Mouse (Mus musculus): Measurements from ENCODE around the gene Car14. TPM values are rescaled to one million over a fixed set of nuclear protein-coding genes. Genes with fewer than 3 reads are reported as not detected.

Gene Car14
- polyA plus RNA-seq (2017; shearing (Covaris generic)), result not detected

DNA sequence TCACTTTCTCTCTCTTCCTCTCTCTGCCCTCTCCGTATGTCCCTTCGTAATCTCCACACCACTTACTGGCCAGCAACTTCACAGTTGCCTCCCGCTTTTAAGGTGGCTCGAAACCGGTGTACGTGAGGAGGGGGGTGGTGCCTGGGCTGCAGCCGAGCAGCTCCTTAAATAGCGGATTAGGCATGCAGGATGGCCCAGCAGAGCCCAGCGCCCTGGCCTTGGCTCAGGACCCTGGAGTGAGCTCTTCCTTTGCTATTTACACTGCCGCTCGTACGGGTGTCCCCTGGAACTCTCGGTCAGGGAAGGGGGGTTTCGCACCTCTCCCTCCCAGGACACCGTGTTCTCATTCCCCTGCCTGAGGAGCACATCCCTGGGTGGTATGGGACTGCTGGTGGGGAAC lies at the start of gene Car14:
Car14 (minus strand) TSS at position 124 of the 400 bp plus-strand sequence.

DNA sequence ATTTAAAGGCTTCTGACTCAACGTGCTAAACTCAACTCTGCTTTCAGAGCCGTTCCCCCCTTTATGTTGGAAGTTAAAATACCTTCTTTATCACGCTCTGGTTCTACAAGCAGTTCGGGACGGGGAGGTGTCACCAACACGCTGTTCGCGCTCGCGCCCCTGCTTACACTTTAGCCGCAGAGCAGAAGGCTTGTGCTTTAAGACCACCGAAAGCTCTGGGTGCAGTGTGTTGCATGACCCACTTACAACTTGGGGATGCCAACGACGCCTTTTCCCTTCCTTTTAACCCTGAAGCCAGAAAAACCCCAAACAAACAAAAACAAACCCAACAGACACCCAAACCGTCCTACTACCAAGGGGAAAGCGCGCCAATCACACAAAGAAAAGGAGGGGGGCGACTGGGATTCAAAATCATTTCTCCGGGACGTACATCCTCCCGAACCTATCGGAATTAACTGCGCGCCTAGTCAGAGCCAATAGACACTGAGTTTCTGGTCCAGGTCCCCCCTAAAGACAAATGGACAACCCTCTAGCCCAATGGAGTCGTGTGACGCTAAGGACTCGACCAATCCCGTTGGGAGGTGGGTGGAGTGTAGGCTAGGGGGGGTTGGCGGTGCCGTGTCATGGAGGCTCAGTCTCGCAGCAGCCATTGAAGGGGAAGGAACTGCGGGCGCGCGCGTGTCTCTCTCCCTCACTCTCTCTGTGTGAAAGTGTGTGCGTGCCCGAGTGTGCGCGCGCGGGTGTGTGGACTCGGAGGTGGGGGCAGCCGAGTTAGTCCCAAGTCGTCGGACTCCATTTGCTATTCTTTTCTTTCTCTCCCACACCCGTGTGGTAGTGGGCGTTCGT lies 24.4 kb upstream of the Car14 start, which contains the start of gene Anp32e:
Anp32e (plus strand) TSS at position 589 of the 846 bp plus-strand sequence.

DNA sequence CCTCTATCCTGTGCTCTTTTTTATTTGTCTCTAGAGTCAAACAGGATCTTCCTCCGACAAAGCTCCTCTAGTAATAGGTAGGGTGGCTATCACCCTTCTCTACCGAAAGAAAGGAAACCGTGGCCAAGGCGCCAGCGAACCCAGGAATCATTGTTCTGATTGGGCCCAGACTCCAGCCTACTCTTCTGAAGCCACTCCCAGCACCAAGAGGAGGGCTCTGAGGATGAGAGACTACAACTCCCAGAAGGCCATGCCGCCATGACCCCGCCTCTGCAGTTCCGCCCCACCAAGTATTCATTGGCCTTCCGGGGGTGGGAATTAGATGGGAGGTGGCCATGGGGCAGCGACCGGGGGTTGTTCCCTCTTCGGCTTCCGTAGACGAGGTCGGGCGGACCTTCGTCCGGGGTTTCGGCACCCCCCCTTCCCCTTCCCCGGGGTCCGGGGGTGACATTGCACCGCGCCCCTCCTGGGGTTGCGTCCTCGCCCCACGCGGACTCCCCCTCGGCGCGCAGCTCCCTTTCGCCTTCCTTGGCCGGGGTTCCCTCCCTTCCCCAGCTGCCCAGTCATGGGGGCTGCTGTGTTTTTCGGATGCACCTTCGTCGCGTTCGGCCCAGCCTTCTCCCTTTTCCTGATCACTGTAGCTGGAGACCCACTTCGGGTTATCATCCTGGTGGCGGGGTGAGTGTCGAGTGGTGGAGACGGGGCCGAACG lies 10.7 kb downstream of the Car14 start, which contains the start of gene Aph1a:
Aph1a (plus strand) TSS at position 364 of the 711 bp plus-strand sequence.

DNA sequence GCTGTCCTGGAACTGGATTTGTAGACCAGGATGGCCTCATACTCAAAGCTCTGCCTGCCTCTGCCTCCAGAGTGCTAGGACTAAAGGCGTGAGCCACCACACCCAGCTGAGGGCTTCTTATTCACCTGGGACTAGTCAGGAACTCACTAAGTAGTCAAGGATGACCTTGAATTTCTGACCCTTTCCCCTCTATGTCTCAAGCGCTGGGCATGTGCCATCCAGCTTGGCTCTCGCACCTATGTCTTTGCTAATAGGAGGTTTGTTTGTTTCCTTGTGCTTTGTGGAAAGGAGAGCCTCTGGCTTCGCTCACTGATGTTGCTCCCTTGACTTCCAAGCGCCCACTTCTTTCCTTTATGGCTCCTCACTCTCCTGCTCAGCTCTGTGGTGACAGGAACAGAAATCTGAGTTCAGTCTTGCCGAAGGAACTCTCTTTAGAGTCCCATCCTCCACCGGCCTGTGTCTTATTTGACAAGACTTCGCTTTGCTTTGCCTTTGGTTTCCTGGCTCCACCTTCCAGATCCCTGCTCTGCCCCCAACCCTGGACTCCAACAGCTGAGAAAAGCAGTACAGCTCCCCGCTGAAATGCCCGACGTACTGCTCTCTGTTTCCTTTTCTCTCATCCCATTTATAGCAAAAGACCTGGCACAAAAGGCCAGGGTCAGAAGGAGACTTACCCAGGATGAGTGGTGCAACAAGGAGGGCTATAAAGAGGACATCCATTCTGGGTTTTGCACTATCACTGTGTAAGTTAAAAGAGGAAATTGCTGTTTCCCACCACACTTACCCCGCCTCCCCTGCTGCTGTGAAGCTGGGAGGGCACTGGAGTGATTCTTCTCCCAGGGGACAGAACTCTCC lies 13.1 kb downstream of the Car14 start, which contains the start of gene BC028528:
BC028528 (minus strand) TSS at position 795 of the 855 bp plus-strand sequence.

DNA sequence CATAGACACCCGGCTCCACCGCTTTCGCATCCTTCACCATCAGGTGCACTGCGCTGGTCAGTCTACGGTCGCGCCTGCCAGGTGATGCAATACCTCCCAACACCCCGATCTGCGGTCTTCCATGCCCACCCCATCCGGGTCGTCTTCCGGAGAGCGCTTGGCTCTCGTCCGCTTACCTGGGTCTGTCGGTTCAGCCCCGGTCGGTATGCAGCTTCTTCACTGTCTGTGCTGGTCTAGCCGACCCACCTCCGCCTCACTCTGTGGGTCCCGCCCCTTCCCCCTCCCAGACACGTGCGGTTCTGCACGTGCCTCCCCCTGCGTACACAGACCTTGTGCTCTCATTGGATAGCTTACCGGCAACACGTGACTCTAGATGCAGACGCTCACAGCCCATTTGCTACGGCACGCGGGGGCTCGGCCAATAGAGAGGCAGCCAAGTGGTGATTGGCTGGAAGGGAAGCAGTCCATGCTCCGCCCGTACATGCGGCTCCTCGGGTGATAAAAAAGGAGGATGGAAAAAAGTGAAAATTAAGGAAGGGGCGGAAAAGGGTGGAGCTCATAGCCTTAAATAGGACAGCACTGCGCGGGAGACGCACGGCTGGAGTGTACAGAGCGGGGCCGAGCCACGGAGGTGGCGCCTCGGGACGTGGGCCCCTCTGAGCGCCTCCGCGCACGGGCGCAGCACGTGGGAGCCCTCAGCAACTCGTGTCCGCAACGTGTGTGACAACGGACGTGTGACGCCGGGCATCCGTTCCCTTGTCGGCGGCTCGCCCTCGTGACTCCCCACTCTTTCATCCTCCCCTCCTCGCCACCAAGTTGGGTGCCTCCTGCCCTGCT lies 22.3 kb downstream of the Car14 start, which contains the start of gene Ciart:
Ciart (minus strand) TSS at position 273 of the 837 bp plus-strand sequence.

DNA sequence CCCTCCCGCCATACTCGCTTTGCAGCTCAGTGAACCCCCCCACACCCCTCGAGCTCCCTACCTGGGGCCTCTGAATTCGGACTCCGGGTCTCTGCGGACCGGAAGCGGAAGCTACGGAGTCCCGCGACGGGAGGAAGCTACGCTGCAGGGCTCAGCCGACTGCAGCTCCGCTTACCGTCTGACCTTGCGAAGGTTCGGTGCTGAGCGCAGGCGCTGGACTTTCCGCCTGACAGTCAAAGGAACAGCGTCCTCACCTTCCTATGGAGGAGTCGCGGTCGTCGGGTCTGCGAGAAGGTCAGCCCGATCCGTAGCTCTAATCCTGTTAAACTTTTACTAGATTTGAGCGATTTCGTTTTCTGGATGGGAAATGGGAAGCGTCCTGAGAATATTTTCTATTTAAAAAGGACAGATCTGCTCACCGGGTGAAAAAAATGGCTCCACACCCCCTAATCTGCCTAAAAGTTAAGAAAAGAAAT lies 33.1 kb downstream of the Car14 start, which contains the start of gene Mrps21:
Mrps21 (minus strand) TSS at position 128 of the 476 bp plus-strand sequence.

DNA sequence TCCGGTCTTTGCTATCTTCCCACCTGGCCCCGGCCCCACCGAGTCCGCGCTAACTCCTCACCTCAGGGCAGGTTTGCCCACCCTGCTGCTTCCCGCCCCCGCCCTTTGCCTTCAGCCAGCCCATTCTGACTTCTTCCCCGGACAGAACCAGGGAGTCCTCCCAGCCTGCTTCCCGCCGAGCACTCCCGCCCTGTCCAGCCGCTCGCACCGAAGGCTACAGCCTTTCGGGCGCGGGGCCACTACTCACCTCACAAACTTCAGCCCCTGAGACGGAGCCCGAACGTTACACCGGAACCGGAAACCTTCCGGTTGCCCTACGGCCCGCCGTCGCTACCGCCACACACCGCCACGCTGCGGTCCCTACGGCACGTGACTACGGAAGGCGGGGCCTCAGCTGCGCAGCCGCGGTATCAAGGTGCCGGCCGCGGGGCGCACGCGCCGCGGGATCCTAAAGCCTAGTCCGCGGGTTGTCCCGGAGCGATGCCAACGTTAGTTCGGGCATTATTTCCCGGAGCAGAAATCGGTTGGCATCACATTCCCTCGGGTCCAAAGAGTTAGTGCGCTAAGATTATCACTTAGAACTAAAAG lies 48.9 kb downstream of the Car14 start, which contains the start of gene Prpf3:
Prpf3 (minus strand) TSS at position 384 of the 588 bp plus-strand sequence.

Other genes starting within 250 kb of the Car14 start
- gene Mcl1, start 245.9 kb downstream of the Car14 start, polyA plus RNA-seq (2017; shearing (Covaris generic)), result 602 TPM
- 14.3 TPM for gene Adamtsl4, start 216.8 kb downstream of the Car14 start, polyA plus RNA-seq (2017; shearing (Covaris generic))
- gene Ecm1, start 165.1 kb downstream of the Car14 start, polyA plus RNA-seq (2017; shearing (Covaris generic)), result 386 TPM
- 90.1 TPM for gene Tars2, start 144.5 kb downstream of the Car14 start, polyA plus RNA-seq (2017; shearing (Covaris generic))
- gene Rprd2, start 85.8 kb downstream of the Car14 start, polyA plus RNA-seq (2017; shearing (Covaris generic)), result 30.2 TPM
- gene Prpf3, start 48.8 kb downstream of the Car14 start, polyA plus RNA-seq (2017; shearing (Covaris generic)), result 58.7 TPM
- 216 TPM for gene Mrps21, start 33.2 kb downstream of the Car14 start, polyA plus RNA-seq (2017; shearing (Covaris generic))
- 5.8 TPM for gene Ciart, start 22.4 kb downstream of the Car14 start, polyA plus RNA-seq (2017; shearing (Covaris generic))
- not detected for gene BC028528, start 12.7 kb downstream of the Car14 start, polyA plus RNA-seq (2017; shearing (Covaris generic))
- gene Aph1a, start 10.7 kb downstream of the Car14 start, polyA plus RNA-seq (2017; shearing (Covaris generic)), result 63.2 TPM
- gene Anp32e, start 24.6 kb upstream of the Car14 start, polyA plus RNA-seq (2017; shearing (Covaris generic)), result 197 TPM
- gene Plekho1, start 91.3 kb upstream of the Car14 start, polyA plus RNA-seq (2017; shearing (Covaris generic)), result 9.1 TPM
- gene Vps45, start 153.8 kb upstream of the Car14 start, polyA plus RNA-seq (2017; shearing (Covaris generic)), result 28.6 TPM
- 19.7 TPM for gene Otud7b, start 199.8 kb upstream of the Car14 start, polyA plus RNA-seq (2017; shearing (Covaris generic))

All from CD4-positive, CD25-positive, alpha-beta regulatory T cell (primary cell).